Mouse (Mus musculus): ENCODE results near the gene Plppr3.

- TF ChIP-seq CTCF (IDR thresholded peaks at IDR 0.05; ENCODE audit: control insufficient read depth, insufficient read depth, low read length) (no peak), POLR2A (IDR thresholded peaks at IDR 0.05; ENCODE audit: borderline replicate concordance, control insufficient read depth, low read depth, low read length) (no peak)
These were observed 45.8 kb upstream of the Plppr3 start for GRCm38 (mm10) chr10:79920056-79920890.

Measured in bone marrow, adult 2 months (tissue).